Mouse (Mus musculus) cerebellum, adult 2 months (tissue): ENCODE results near the gene Fbxo17. TPM values are rescaled to one million over a fixed set of nuclear protein-coding genes. Genes with fewer than 3 reads are reported as not detected.

ENCODE experiments used
- DNase-seq, 2 experiments: peaks; one replicate each; pipeline ENCODE4 v3.0.0; 2021
- H3K27ac ChIP-seq: fragments of 200-500 bp; 2 replicates; pipeline ENCODE4 v1.5.1; 2012; ENCODE audit warnings: low read length, control low read depth, inconsistent platforms; ENCODE audit not compliant: insufficient read depth
- H3K27me3 ChIP-seq: fragments of 200-500 bp; 2 replicates; pipeline ENCODE4 v1.6.1; 2012; ENCODE audit warnings: inconsistent platforms, mild to moderate bottlenecking, low read length, moderate library complexity; ENCODE audit not compliant: control insufficient read depth, insufficient read depth
- H3K4me1 ChIP-seq: fragments of 200-500 bp; 2 replicates; pipeline ENCODE4 v1.6.1; 2011; ENCODE audit warnings: low read length; ENCODE audit not compliant: control insufficient read depth, insufficient read depth
- H3K4me3 ChIP-seq: fragments of 200-500 bp; replicated peaks from 2 replicates; pipeline ENCODE3; 2011; ENCODE audit warnings: mild to moderate bottlenecking, low read depth, low read length, control low read depth; ENCODE audit not compliant: insufficient read depth
- CTCF ChIP-seq: fragments of 200-500 bp; IDR thresholded peaks from 2 replicates; pipeline ENCODE4 v1.5.1; 2011; ENCODE audit warnings: low read depth, mild to moderate bottlenecking, control low read depth, low read length, moderate library complexity, borderline replicate concordance; ENCODE audit not compliant: insufficient read depth
- POLR2A ChIP-seq: fragments of 200-500 bp; IDR thresholded peaks from 2 replicates; pipeline ENCODE4 v1.6.1; 2011; ENCODE audit warnings: low read length, control low read depth, borderline replicate concordance; ENCODE audit not compliant: insufficient read depth
- WGBS: fragments of 180-500 bp; shearing (Covaris S2); methylation state at CpG from one replicate; pipeline ENCODE4 v1.1.7; 2018; 5-methylcytosine and 5-hydroxymethylcytosine counted together
- polyA plus RNA-seq: library from polyadenylated mRNA; depleted of rRNA; stranded (reverse); fragments of >200 nt; gene quantifications from 2 replicates; pipeline ENCODE4 v1.2.3, GENCODE M21; 2012; rRNA removed

Fbxo17 gene
- polyA plus RNA-seq, 1 experiment, result 6.7 TPM

- H3K4me3 ChIP-seq, result no peak overlapping the region
- peak overlapping the region; percentile 20 for H3K27ac ChIP-seq
- peak; percentile 32 to 62 for DNase-seq
- no peaks in the 10 kb centered on the region for H3K27me3 ChIP-seq
- peaks cover 13% of the 10 kb centered on the region for H3K4me1 ChIP-seq
- no peak for TF ChIP-seq POLR2A
- no peak for TF ChIP-seq CTCF
- WGBS, result 19% methylated on average over 3 of the region's 3 CpGs
These were observed 56.6 kb downstream of the Fbxo17 start for GRCm38 (mm10) chr7:28773163-28773562.

- peak; percentile 26 to 41 for DNase-seq
- H3K4me3 ChIP-seq, result no peak overlapping the region
- TF ChIP-seq CTCF, result no peak
- TF ChIP-seq POLR2A, result no peak
- peaks cover 13% of the 10 kb centered on the region for H3K4me1 ChIP-seq
- no peaks in the 10 kb centered on the region for H3K27me3 ChIP-seq
- 24% methylated on average over 12 of the region's 12 CpGs for WGBS
- peak overlapping the region; percentile 20; the same call in 1 of the 2 replicates for H3K27ac ChIP-seq
These were observed 57.6 kb downstream of the Fbxo17 start for GRCm38 (mm10) chr7:28774164-28774563.

- WGBS, result 43% methylated on average over 7 of the region's 7 CpGs
- DNase-seq, result no peak
- TF ChIP-seq CTCF, result no peak
- no peak for TF ChIP-seq POLR2A
These were observed 58.5 kb downstream of the Fbxo17 start for GRCm38 (mm10) chr7:28775129-28775528.

GRCm38 (mm10) chr7:28778825-28779224, 62.2 kb downstream of the Fbxo17 start:
- H3K27me3 ChIP-seq, result no peaks in the 10 kb centered on the region
- TF ChIP-seq POLR2A, result no peak
- TF ChIP-seq CTCF, result no peak
- H3K27ac ChIP-seq, result no peak overlapping the region
- H3K4me3 ChIP-seq, result no peak overlapping the region
- 76% methylated on average over 9 of the region's 9 CpGs for WGBS
- H3K4me1 ChIP-seq, result peaks cover 20% of the 10 kb centered on the region
- peak in 1 of 2 experiments; percentile 25 for DNase-seq

More at GRCm38 (mm10) chr7:28775129-28775528, 58.5 kb downstream of the Fbxo17 start:
- Histone ChIP-seq H3K4me1 (peaks cover 14% of the 10 kb centered on the region), H3K4me3 (no peak overlapping the region), H3K27me3 (no peaks in the 10 kb centered on the region), H3K27ac (no peak overlapping the region)

GRCm38 (mm10) chr7:28780067-28780658, 63.6 kb downstream of the Fbxo17 start:
- 19% methylated on average over 6 of the region's 6 CpGs for WGBS
- peak overlapping the region; percentile 63 for H3K27ac ChIP-seq
- TF ChIP-seq CTCF (peak; percentile 79), POLR2A (no peak)

GRCm38 (mm10) chr7:28780857-28781256, 64.3 kb downstream of the Fbxo17 start:
- Histone ChIP-seq H3K27me3 (no peaks in the 10 kb centered on the region), H3K4me1 (peaks cover 15% of the 10 kb centered on the region), H3K4me3 (no peak overlapping the region), H3K27ac (peak overlapping the region; percentile 63)
- DNase-seq, result peak; percentile 40 to 55
- 19% methylated on average over 7 of the region's 7 CpGs for WGBS
- TF ChIP-seq POLR2A, result no peak
- no peak for TF ChIP-seq CTCF

More at GRCm38 (mm10) chr7:28780067-28780658, 63.6 kb downstream of the Fbxo17 start:
- H3K4me1 ChIP-seq, result peaks cover 15% of the 10 kb centered on the region
- H3K4me3 ChIP-seq, result no peak overlapping the region
- no peaks in the 10 kb centered on the region for H3K27me3 ChIP-seq
- peak; percentile 83 to 90 for DNase-seq

- Histone ChIP-seq H3K4me1 (peaks cover 15% of the 10 kb centered on the region), H3K4me3 (no peak overlapping the region), H3K27ac (peak overlapping the region; percentile 63), H3K27me3 (no peaks in the 10 kb centered on the region)
- DNase-seq, result no peak
- 85% methylated on average over 8 of the region's 8 CpGs for WGBS
- TF ChIP-seq CTCF (no peak), POLR2A (no peak)
These were observed 64.7 kb downstream of the Fbxo17 start for GRCm38 (mm10) chr7:28781261-28781663.

GRCm38 (mm10) chr7:28785161-28785560, 68.6 kb downstream of the Fbxo17 start:
- peaks cover 14% of the 10 kb centered on the region for H3K4me1 ChIP-seq
- DNase-seq, result no peak
- no peak overlapping the region for H3K27ac ChIP-seq
- no peaks in the 10 kb centered on the region for H3K27me3 ChIP-seq
- H3K4me3 ChIP-seq, result no peak overlapping the region
- 73% methylated on average over 5 of the region's 5 CpGs for WGBS
- TF ChIP-seq CTCF (no peak), POLR2A (no peak)

Other genes starting within 250 kb of the Fbxo17 start
- not detected in 2 replicates for gene Ifnl2, start 206.3 kb upstream of the Fbxo17 start, polyA plus RNA-seq
- not detected in 2 replicates for gene Ifnl3, start 194.0 kb upstream of the Fbxo17 start, polyA plus RNA-seq
- gene Sycn, start 175.9 kb upstream of the Fbxo17 start, polyA plus RNA-seq, result not detected in 2 replicates
- gene Nccrp1, start 169.6 kb upstream of the Fbxo17 start, polyA plus RNA-seq, result 0.43 and 0.67 TPM in 2 replicates
- 54.1 and 54.9 TPM in 2 replicates for gene Samd4b, start 118.7 kb upstream of the Fbxo17 start, polyA plus RNA-seq
- 8.3 and 8.5 TPM in 2 replicates for gene Pak4, start 118.6 kb upstream of the Fbxo17 start, polyA plus RNA-seq
- gene Acp7, start 85.5 kb upstream of the Fbxo17 start, polyA plus RNA-seq, result 0.90 and 1.4 TPM in 2 replicates
- gene Fbxo27, start 24.0 kb upstream of the Fbxo17 start, polyA plus RNA-seq, result 66.4 and 68.8 TPM in 2 replicates
- 101 and 113 TPM in 2 replicates for gene Mrps12, start 25.0 kb downstream of the Fbxo17 start, polyA plus RNA-seq
- gene Sars2, start 25.2 kb downstream of the Fbxo17 start, polyA plus RNA-seq, result 21.5 and 23.8 TPM in 2 replicates
- gene Ccer2, start 39.4 kb downstream of the Fbxo17 start, polyA plus RNA-seq, result 1.6 and 3.1 TPM in 2 replicates
- gene Sirt2, start 49.9 kb downstream of the Fbxo17 start, polyA plus RNA-seq, result 282 and 298 TPM in 2 replicates
- 39.6 and 40.0 TPM in 2 replicates for gene Nfkbib, start 50.7 kb downstream of the Fbxo17 start, polyA plus RNA-seq
- gene Rinl, start 72.2 kb downstream of the Fbxo17 start, polyA plus RNA-seq, result 3.0 and 3.1 TPM in 2 replicates
- gene Hnrnpl, start 91.7 kb downstream of the Fbxo17 start, polyA plus RNA-seq, result 366 and 379 TPM in 2 replicates
- gene Ech1, start 108.4 kb downstream of the Fbxo17 start, polyA plus RNA-seq, result 106 and 115 TPM in 2 replicates
- 6.9 and 8.3 TPM in 2 replicates for gene Lgals4, start 117.0 kb downstream of the Fbxo17 start, polyA plus RNA-seq
- gene Lgals7, start 147.0 kb downstream of the Fbxo17 start, polyA plus RNA-seq, result 0.16 TPM in 1 of 2 replicates, not detected in the other
- gene Capn12, start 164.6 kb downstream of the Fbxo17 start, polyA plus RNA-seq, result 0.41 and 0.46 TPM in 2 replicates
- 129 and 135 TPM in 2 replicates for gene Actn4, start 245.5 kb downstream of the Fbxo17 start, polyA plus RNA-seq